Mouse (Mus musculus): ENCODE measurements around the gene Gnb1l.

GRCm38 (mm10) chr16:18588738-18589055 is 90.2 kb downstream of the Gnb1l start:
- TF ChIP-seq CTCF (IDR thresholded peaks at IDR 0.05; ENCODE audit: low read depth, low read length) (no peak), POLR2A (IDR thresholded peaks at IDR 0.05; ENCODE audit: insufficient read depth, low read length) (no peak)

Measured in ES-Bruce4 (cell line).